Mouse (Mus musculus) bone marrow, adult 2 months (tissue): ENCODE measurements at regions not wholly inside any gene's neighbourhood (a gene's known extent, or its start where the extent isn't known, plus 50 kb on each side); places are given as distances from the start of the nearest gene placed in this dataset.

ENCODE experiments used
- H3K27ac ChIP-seq: fragments of 200-500 bp; 2 replicates; pipeline ENCODE4 v1.5.1; 2012; ENCODE audit warnings: low read depth, mild to moderate bottlenecking, control low read depth, inconsistent platforms, low read length; ENCODE audit not compliant: control insufficient read depth, poor library complexity, insufficient read depth
- H3K4me1 ChIP-seq: fragments of 200-500 bp; 2 replicates; pipeline ENCODE4 v1.6.1; 2011; ENCODE audit warnings: low read length; ENCODE audit not compliant: control insufficient read depth, insufficient read depth
- H3K4me3 ChIP-seq: fragments of 200-500 bp; replicated peaks from 2 replicates; pipeline ENCODE3; 2011; ENCODE audit warnings: mild to moderate bottlenecking, low read depth, low read length, control low read depth; ENCODE audit not compliant: control insufficient read depth
- CTCF ChIP-seq: fragments of 200-500 bp; IDR thresholded peaks from 2 replicates; pipeline ENCODE4 v1.5.1; 2011; ENCODE audit warnings: low read length, control low read depth; ENCODE audit not compliant: control insufficient read depth, insufficient read depth
- POLR2A ChIP-seq: fragments of 200-500 bp; IDR thresholded peaks from 2 replicates; pipeline ENCODE4 v1.6.1; 2011; ENCODE audit warnings: low read depth, mild to moderate bottlenecking, control low read depth, low read length, borderline replicate concordance; ENCODE audit not compliant: control insufficient read depth
- WGBS: fragments of 180-500 bp; shearing (Covaris S2); methylation state at CpG from one replicate; pipeline ENCODE4 v1.1.7; 2018; 5-methylcytosine and 5-hydroxymethylcytosine counted together

DNA sequence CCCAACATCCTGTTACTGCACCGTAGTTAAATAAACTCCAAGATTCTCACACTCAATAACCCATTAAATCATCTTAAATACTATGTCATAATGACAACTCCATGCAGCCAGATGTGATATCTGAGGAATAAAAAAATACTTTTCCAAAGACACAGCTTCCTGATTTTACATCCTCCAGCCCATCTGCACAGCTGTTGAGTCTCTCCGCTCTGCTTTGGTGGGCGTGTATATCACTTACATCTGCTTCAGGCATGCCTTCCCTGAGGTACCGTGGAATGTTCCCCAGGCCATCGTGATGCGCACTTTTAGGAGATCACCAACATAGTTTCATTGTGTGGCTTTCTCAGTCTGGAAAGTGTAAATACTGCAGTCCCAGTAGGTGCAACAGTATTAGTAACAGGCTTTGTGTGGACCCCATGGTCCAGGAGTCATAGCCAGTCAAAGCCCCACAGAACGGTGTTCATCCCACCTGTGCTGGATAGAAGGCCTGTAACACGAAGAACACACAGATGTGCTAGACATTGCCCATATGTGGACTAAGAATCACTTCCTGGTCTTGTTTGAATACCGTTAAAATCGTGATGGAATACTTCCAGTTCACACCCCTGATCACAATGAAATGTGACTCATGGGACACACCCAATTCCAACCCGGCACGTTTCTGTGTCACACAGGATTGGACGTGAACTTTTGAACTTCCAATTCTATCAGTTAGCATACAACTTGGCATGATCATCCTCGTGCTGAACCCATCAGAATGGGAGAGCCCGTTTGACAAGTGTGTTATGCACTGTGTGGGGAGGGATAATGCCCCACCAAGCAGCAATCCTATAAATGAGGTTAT is 66.0 kb upstream of the Arrdc4 start:
- WGBS, result 78% methylated on average over 15 of the region's 15 CpGs
- H3K4me3 ChIP-seq, result no peak overlapping the region

DNA sequence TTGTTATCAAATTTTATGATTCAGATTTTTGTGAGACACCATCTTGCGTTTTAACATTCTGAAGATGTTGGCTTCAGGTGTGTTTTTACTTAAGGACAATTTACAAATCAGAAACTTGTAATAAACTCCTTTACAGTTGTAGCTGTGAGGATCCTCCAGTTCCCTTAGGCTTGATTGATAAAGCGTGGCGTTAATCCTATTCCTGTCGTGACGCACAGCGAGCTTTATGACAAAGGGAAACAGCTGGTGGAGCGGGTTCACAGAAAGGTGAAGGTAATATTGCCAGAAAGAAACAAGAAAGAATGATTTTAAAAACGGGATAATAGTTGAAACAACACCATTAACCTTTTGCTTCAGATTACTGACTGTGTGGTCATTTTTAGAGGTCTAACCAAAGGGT is 60.7 kb upstream of the Arrdc4 start:
- Histone ChIP-seq H3K4me1 (no peaks in the 10 kb centered on the region), H3K27ac (no peak overlapping the region), H3K4me3 (no peak overlapping the region)
- WGBS, result 75% methylated on average over 8 of the region's 8 CpGs
- TF ChIP-seq CTCF, result no peak
- TF ChIP-seq POLR2A, result no peak

More for the DNA sequence above, 66.0 kb upstream of the Arrdc4 start:
- Histone ChIP-seq H3K4me1 (no peaks in the 10 kb centered on the region), H3K27ac (no peak overlapping the region)
- TF ChIP-seq CTCF (no peak), POLR2A (no peak)
